In genomic region chr14:13967607-13968006, GRCm38 (mm10) we compare ENCODE assay signal across 27 mouse cellular contexts. TPM values are rescaled to one million over a fixed set of nuclear protein-coding genes. Genes with fewer than 3 reads are reported as not detected.
DNase-seq lines count a peak whose midpoint lies in the region; ATAC-seq and TF ChIP-seq lines count a peak whose summit lies in the region.
"Had no signal": no experiment of that assay in that cellular context is flagged by ENCODE, and none has a peak within 500 bp of the region (broad histone marks: within the 10 kb centered on the region; RNA-seq: fewer than 3 reads in every experiment).

No protein-coding gene starts in this region.

- 52% methylated on average over 1 of the region's 1 CpGs for WGBS in heart, adult 2 months
- WGBS in liver, embryonic 14.5 days (ENCODE audit: insufficient replicate concordance): 19% methylated on average over 1 of the region's 1 CpGs
- WGBS in liver, embryonic 12.5 days (ENCODE audit: insufficient replicate concordance): 38% methylated on average over 1 of the region's 1 CpGs

- TF ChIP-seq POLR2A in heart, adult 2 months (IDR thresholded peaks at IDR 0.05; ENCODE audit: insufficient read depth, low read depth, low read length): no peak

- H3K9me3 ChIP-seq in liver, embryonic 14.5 days (ENCODE audit: control insufficient read depth, low read length): no peaks in the 10 kb centered on the region
- no peaks in the 10 kb centered on the region for H3K9me3 ChIP-seq in liver, embryonic 12.5 days (replicated peaks)
- H3K9me3 ChIP-seq: embryonic facial prominence, embryonic 10.5 days; G1E; hindbrain, embryonic 12.5 days; limb, embryonic 15.5 days; lung, embryonic 15.5 days; midbrain, embryonic 13.5 days; neural tube, embryonic 13.5 days had no signal

- ATAC-seq in liver, embryonic 14.5 days (ENCODE audit: insufficient read depth): no peak
- ATAC-seq in liver, embryonic 12.5 days: no peak
- ATAC-seq: midbrain, embryonic 13.5 days had no signal

- no peak overlapping the region for H3K27ac ChIP-seq in heart, adult 2 months
- no peak overlapping the region for H3K27ac ChIP-seq in liver, embryonic 14.5 days
- no peak overlapping the region for H3K27ac ChIP-seq in liver, embryonic 12.5 days
- H3K27ac ChIP-seq: embryonic facial prominence, embryonic 10.5 days; hindbrain, embryonic 12.5 days; limb, embryonic 15.5 days; lung, embryonic 15.5 days; midbrain, embryonic 13.5 days; neural tube, embryonic 13.5 days had no signal

- H3K36me3 ChIP-seq in heart, adult 2 months (ENCODE audit: control insufficient read depth, insufficient read depth, low read length): no peaks in the 10 kb centered on the region
- no peaks in the 10 kb centered on the region for H3K36me3 ChIP-seq in liver, embryonic 14.5 days (replicated peaks; ENCODE audit: control insufficient read depth, insufficient read depth, low read depth)
- no peaks in the 10 kb centered on the region for H3K36me3 ChIP-seq in liver, embryonic 12.5 days
- H3K36me3 ChIP-seq: embryonic facial prominence, embryonic 10.5 days; hindbrain, embryonic 12.5 days; limb, embryonic 15.5 days; lung, embryonic 15.5 days; midbrain, embryonic 13.5 days; neural tube, embryonic 13.5 days had no signal

- peak; percentile 19; the same call in 1 of the 2 replicates for TF ChIP-seq CTCF in heart, adult 2 months (IDR thresholded peaks at IDR 0.05)
- TF ChIP-seq CTCF in liver, embryonic 14.5 days (IDR thresholded peaks at IDR 0.05; ENCODE audit: low read depth): 0 out of 2 replicates have a peak, but pooled peaks have one; percentile 7

- no peak for TF ChIP-seq EP300 in heart, adult 2 months (IDR thresholded peaks at IDR 0.05; ENCODE audit: insufficient read depth, low read depth, low read length)
- no peak for TF ChIP-seq EP300 in liver, embryonic 14.5 days (IDR thresholded peaks at IDR 0.05; ENCODE audit: low read depth)

- peaks cover 1% of the 10 kb centered on the region for H3K4me1 ChIP-seq in heart, adult 2 months (ENCODE audit: control insufficient read depth, insufficient read depth, low read length)
- peaks cover 0 to 6% of the 10 kb centered on the region in 2 experiments; a peak in 2 of 4 replicates for H3K4me1 ChIP-seq in liver, embryonic 14.5 days (replicated peaks; ENCODE audit: control insufficient read depth in 2 of 2, insufficient read depth in 2 of 2, low read length in 1 of 2)
- H3K4me1 ChIP-seq in liver, embryonic 12.5 days: peaks cover 22% of the 10 kb centered on the region
- H3K4me1 ChIP-seq: hindbrain, embryonic 12.5 days; limb, embryonic 15.5 days; lung, embryonic 15.5 days; midbrain, embryonic 13.5 days had no signal

- no peak for DNase-seq in heart, adult 2 months
- no peak for DNase-seq in heart, postnatal 10 days
- DNase-seq in liver, embryonic 14.5 days (ENCODE audit: low read depth in 3 of 3, low spot score in 3 of 3): no peak
- peak; percentile 23 for DNase-seq in thymus, postnatal 4 days
- DNase-seq in thymus, adult 18-20 months: no peak
- DNase-seq in left cerebral cortex, postnatal 36 days (ENCODE audit: low spot score in 2 of 2): no peak
- DNase-seq in left cerebral cortex, postnatal 25 days (ENCODE audit: low spot score in 2 of 2): no peak
- DNase-seq: B cell, adult 2 months; cerebellum, adult 2 months; gastrocnemius, postnatal 14 days; heart, postnatal 14 days; right cerebral cortex, adult 18-20 months had no signal

- no peak overlapping the region for H3K4me3 ChIP-seq in heart, adult 2 months
- no peak overlapping the region for H3K4me3 ChIP-seq in liver, embryonic 14.5 days (ENCODE audit: insufficient read depth in 1 of 2, low read depth in 2 of 2, low read length in 2 of 2)
- no peak overlapping the region for H3K4me3 ChIP-seq in liver, embryonic 12.5 days
- H3K4me3 ChIP-seq: embryonic facial prominence, embryonic 10.5 days; hindbrain, embryonic 12.5 days; limb, embryonic 15.5 days; lung, embryonic 15.5 days; midbrain, embryonic 13.5 days; neural tube, embryonic 13.5 days had no signal

- no peak overlapping the region for H3K9ac ChIP-seq in heart, adult 2 months (ENCODE audit: low read depth, low read length)
- no peak overlapping the region for H3K9ac ChIP-seq in liver, embryonic 14.5 days (replicated peaks)
- H3K9ac ChIP-seq in liver, embryonic 12.5 days: no peak overlapping the region
- H3K9ac ChIP-seq: hindbrain, embryonic 12.5 days; limb, embryonic 15.5 days; lung, embryonic 15.5 days; midbrain, embryonic 13.5 days; neural tube, embryonic 13.5 days had no signal

- H3K79me2 ChIP-seq in heart, adult 2 months (replicated peaks; ENCODE audit: control insufficient read depth, insufficient read depth, low read length): no peaks in the 10 kb centered on the region

- no peaks in the 10 kb centered on the region for H3K27me3 ChIP-seq in heart, adult 2 months (ENCODE audit: control insufficient read depth, insufficient read depth, low read length)
- H3K27me3 ChIP-seq in liver, embryonic 14.5 days (ENCODE audit: control insufficient read depth, insufficient read depth, low read length): no peaks in the 10 kb centered on the region
- H3K27me3 ChIP-seq in liver, embryonic 12.5 days (replicated peaks): no peaks in the 10 kb centered on the region
- H3K27me3 ChIP-seq: hindbrain, embryonic 12.5 days; limb, embryonic 15.5 days; lung, embryonic 15.5 days; midbrain, embryonic 13.5 days; neural tube, embryonic 13.5 days had no signal

- intact Hi-C loops in heart, adult 2 months (cut with DNase I): no loop called here
- intact Hi-C loops in heart, postnatal 10 days (cut with DNase I): no loop called here
- intact Hi-C loops in left cerebral cortex, postnatal 36 days (cut with DNase I): no loop called here
- intact Hi-C loops in left cerebral cortex, postnatal 25 days (cut with DNase I): no loop called here

- no peak overlapping the region for H3K4me2 ChIP-seq in liver, embryonic 14.5 days (ENCODE audit: low read depth)
- no peak overlapping the region for H3K4me2 ChIP-seq in liver, embryonic 12.5 days
- H3K4me2 ChIP-seq: hindbrain, embryonic 12.5 days; limb, embryonic 15.5 days; lung, embryonic 15.5 days; midbrain, embryonic 13.5 days; neural tube, embryonic 13.5 days had no signal

RNA-seq across cellular contexts. Expression of gene Thoc7, which starts 6.0 kb away (rescaled TPM):
- total RNA-seq in heart, adult 2 months (2021): 10 to 100 TPM; 80.1 to 99.4 TPM
- 30.6 and 38.3 TPM in 2 replicates for polyA plus RNA-seq in heart, adult 2 months (2012; rRNA removed)
- total RNA-seq in heart, postnatal 10 days (2021): 100 to 1,000 TPM; 117 to 129 TPM
- 23.3 and 45.1 TPM in 2 replicates for polyA plus RNA-seq in liver, embryonic 14.5 days (2012; rRNA removed)
- 93.6 and 98.9 TPM in 2 replicates for polyA plus RNA-seq in liver, embryonic 14.5 days (2014; fragmentation: Nextera tagmentation; extraction: Ambion mirVana)
- polyA plus RNA-seq in liver, embryonic 12.5 days (2016; fragmentation: Nextera tagmentation; extraction: Ambion mirVana): 116 TPM in 2 replicates
- 10 to 100 TPM; 90.6 to 96.9 TPM for total RNA-seq in left cerebral cortex, postnatal 36 days (2021)
- total RNA-seq in left cerebral cortex, postnatal 25 days (2021): 100 to 1,000 TPM in 1 of 2 experiments, 10 to 100 TPM in 1; 96.9 to 101 TPM

RNA-seq across cellular contexts. Expression of gene Atxn7, which starts 6.4 kb away (rescaled TPM):
- 10 to 100 TPM; 16.1 to 16.2 TPM for total RNA-seq in heart, adult 2 months (2021)
- 13.9 and 22.4 TPM in 2 replicates for polyA plus RNA-seq in heart, adult 2 months (2012; rRNA removed)
- total RNA-seq in heart, postnatal 10 days (2021): 10 to 100 TPM; 16.0 to 17.3 TPM
- 3.0 and 3.2 TPM in 2 replicates for polyA plus RNA-seq in liver, embryonic 14.5 days (2012; rRNA removed)
- polyA plus RNA-seq in liver, embryonic 14.5 days (2014; fragmentation: Nextera tagmentation; extraction: Ambion mirVana): 1.1 and 1.5 TPM in 2 replicates
- 2.0 and 2.5 TPM in 2 replicates for polyA plus RNA-seq in liver, embryonic 12.5 days (2016; fragmentation: Nextera tagmentation; extraction: Ambion mirVana)
- 10 to 100 TPM; 24.4 to 30.5 TPM for total RNA-seq in left cerebral cortex, postnatal 36 days (2021)
- total RNA-seq in left cerebral cortex, postnatal 25 days (2021): 10 to 100 TPM; 23.3 to 25.1 TPM

RNA-seq across cellular contexts. Expression of gene Gm281, which starts 53.3 kb away (rescaled TPM):
- total RNA-seq in heart, adult 2 months (2021): not detected
- polyA plus RNA-seq in heart, adult 2 months (2012; rRNA removed): 0.18 TPM in 1 of 2 replicates, not detected in the other
- total RNA-seq in heart, postnatal 10 days (2021): not detected
- polyA plus RNA-seq in liver, embryonic 14.5 days (2012; rRNA removed): not detected in 2 replicates
- polyA plus RNA-seq in liver, embryonic 14.5 days (2014; fragmentation: Nextera tagmentation; extraction: Ambion mirVana): not detected in 2 replicates
- not detected in 2 replicates for polyA plus RNA-seq in liver, embryonic 12.5 days (2016; fragmentation: Nextera tagmentation; extraction: Ambion mirVana)
- total RNA-seq in left cerebral cortex, postnatal 36 days (2021): not detected
- not detected for total RNA-seq in left cerebral cortex, postnatal 25 days (2021)
- total RNA-seq: adrenal gland, postnatal 4 days; G1E; gastrocnemius, postnatal 14 days; heart, postnatal 14 days; layer of hippocampus, postnatal 14 days; left cerebral cortex, postnatal 10 days had no signal
- polyA plus RNA-seq: cerebellum, adult 2 months; embryonic facial prominence, embryonic 10.5 days; forebrain, embryonic 11.5 days; G1E; hindbrain, embryonic 12.5 days; intestine, embryonic 14.5 days; kidney, embryonic 16.5 days; large intestine, adult 2 months; limb, embryonic 15.5 days; lung, embryonic 15.5 days; midbrain, embryonic 13.5 days; neural tube, embryonic 13.5 days had no signal
